ENCODE assay signal across 34 mouse cellular contexts in the genomic region with DNA sequence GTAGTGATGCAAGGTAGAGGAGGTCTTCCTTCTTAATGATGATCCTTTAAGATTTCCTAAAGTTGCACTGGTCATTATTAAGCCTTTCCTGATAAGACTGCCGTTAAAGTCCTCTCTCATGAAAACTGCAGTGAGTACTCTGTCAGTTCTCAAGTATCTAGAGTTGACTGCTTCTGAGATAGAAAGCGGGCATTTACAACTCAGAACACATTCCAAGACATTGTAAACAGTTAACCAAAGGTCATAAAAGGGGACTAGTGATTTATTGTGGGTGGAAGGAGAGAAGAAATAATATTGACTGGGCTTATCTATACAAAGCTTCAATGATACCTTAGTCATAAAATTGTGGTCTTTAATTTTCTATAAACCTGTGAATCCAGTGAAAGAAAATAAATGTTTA.
"Had no signal": no experiment of that assay in that cellular context is flagged by ENCODE, and none has a peak within 500 bp of the region (broad histone marks: within the 10 kb centered on the region; RNA-seq: fewer than 3 reads in every experiment).

No protein-coding gene starts in this region.

- H3K27ac ChIP-seq: heart, adult 2 months; heart, embryonic 10.5 days; heart, embryonic 13.5 days; heart, embryonic 15.5 days; hindbrain, embryonic 10.5 days; hindbrain, embryonic 12.5 days; hindbrain, embryonic 13.5 days; hindbrain, embryonic 14.5 days; hindbrain, embryonic 15.5 days; hindbrain, postnatal 0 days; kidney, embryonic 15.5 days; kidney, postnatal 0 days; layer of hippocampus, adult 2 months; left cerebral cortex, adult 2 months had no signal

- H3K27me3 ChIP-seq: heart, embryonic 12.5 days; heart, embryonic 13.5 days; heart, embryonic 15.5 days; hindbrain, embryonic 12.5 days; hindbrain, embryonic 13.5 days; hindbrain, embryonic 15.5 days; kidney, embryonic 15.5 days had no signal

- H3K9ac ChIP-seq: heart, embryonic 12.5 days; heart, embryonic 13.5 days; heart, embryonic 15.5 days; hindbrain, embryonic 12.5 days; hindbrain, embryonic 13.5 days; hindbrain, embryonic 14.5 days; hindbrain, embryonic 15.5 days; kidney, embryonic 15.5 days had no signal

- DNase-seq: heart, adult 18-20 months; heart, adult 2 months; heart, postnatal 10 days; heart, postnatal 14 days; heart, postnatal 36 days; heart, postnatal 4 days; kidney, adult 11 months; kidney, adult 2 months; kidney, adult 8-10 months; kidney, adult 9 months; kidney, postnatal 10 days; kidney, postnatal 14 days; kidney, postnatal 25 days; kidney, postnatal 36 days; kidney, postnatal 4 days; layer of hippocampus, adult 9-11 months; layer of hippocampus, postnatal 36 days had no signal

- H3K9me3 ChIP-seq: heart, embryonic 10.5 days; heart, embryonic 12.5 days; heart, embryonic 13.5 days; heart, embryonic 15.5 days; hindbrain, embryonic 10.5 days; hindbrain, embryonic 12.5 days; hindbrain, embryonic 13.5 days; hindbrain, embryonic 15.5 days; kidney, embryonic 15.5 days had no signal

- H3K4me3 ChIP-seq: heart, adult 2 months; heart, embryonic 10.5 days; heart, embryonic 12.5 days; heart, embryonic 13.5 days; heart, embryonic 15.5 days; hindbrain, embryonic 10.5 days; hindbrain, embryonic 12.5 days; hindbrain, embryonic 13.5 days; hindbrain, embryonic 15.5 days; kidney, embryonic 15.5 days; layer of hippocampus, adult 2 months; left cerebral cortex, adult 2 months had no signal

- H3K4me2 ChIP-seq: heart, embryonic 11.5 days; heart, embryonic 12.5 days; heart, embryonic 13.5 days; heart, embryonic 15.5 days; hindbrain, embryonic 12.5 days; hindbrain, embryonic 13.5 days; hindbrain, embryonic 14.5 days; hindbrain, embryonic 15.5 days; kidney, embryonic 15.5 days had no signal

- ATAC-seq: hindbrain, embryonic 16.5 days; hindbrain, postnatal 0 days; inflammation-experienced regulatory T-cells, adult 6 months had no signal

- H3K36me3 ChIP-seq: heart, embryonic 10.5 days; heart, embryonic 12.5 days; heart, embryonic 13.5 days; heart, embryonic 15.5 days; hindbrain, embryonic 10.5 days; hindbrain, embryonic 12.5 days; hindbrain, embryonic 13.5 days; hindbrain, embryonic 15.5 days; kidney, embryonic 15.5 days had no signal

- H3K4me1 ChIP-seq: heart, embryonic 10.5 days; heart, embryonic 12.5 days; heart, embryonic 13.5 days; heart, embryonic 15.5 days; hindbrain, embryonic 10.5 days; hindbrain, embryonic 12.5 days; hindbrain, embryonic 13.5 days; hindbrain, embryonic 15.5 days; kidney, embryonic 15.5 days had no signal
